Mouse (Mus musculus) thymus, adult 2 months (tissue): ENCODE data around the gene Pld5. TPM values are rescaled to one million over a fixed set of nuclear protein-coding genes. Genes with fewer than 3 reads are reported as not detected.

Experiments
- DNase-seq: peaks from one replicate; pipeline ENCODE4 v3.0.0; 2021
- H3K27ac ChIP-seq: fragments of 200-500 bp; 2 replicates; pipeline ENCODE4 v1.5.1; 2012; ENCODE audit warnings: low read length, control low read depth; ENCODE audit not compliant: control insufficient read depth, insufficient read depth
- H3K27me3 ChIP-seq: fragments of 200-500 bp; 2 replicates; pipeline ENCODE4 v1.6.1; 2012; ENCODE audit warnings: mild to moderate bottlenecking, low read length, moderate library complexity, mixed read lengths; ENCODE audit not compliant: control insufficient read depth, insufficient read depth
- H3K36me3 ChIP-seq: fragments of 200-500 bp; 2 replicates; pipeline ENCODE4 v1.6.1; 2012; ENCODE audit warnings: mild to moderate bottlenecking, low read length, moderate library complexity; ENCODE audit not compliant: control insufficient read depth, insufficient read depth
- H3K4me1 ChIP-seq: fragments of 200-500 bp; replicated peaks from 2 replicates; pipeline ENCODE4 v1.6.1; 2012; ENCODE audit warnings: low read length; ENCODE audit not compliant: control insufficient read depth, insufficient read depth
- H3K4me3 ChIP-seq: fragments of 200-500 bp; 2 replicates; pipeline ENCODE4 v1.5.1; 2012; ENCODE audit warnings: mild to moderate bottlenecking, low read length, control low read depth, moderate library complexity; ENCODE audit not compliant: control insufficient read depth, insufficient read depth
- CTCF ChIP-seq: fragments of 200-500 bp; IDR thresholded peaks from 2 replicates; pipeline ENCODE4 v1.5.1; 2012; ENCODE audit warnings: mild to moderate bottlenecking, control low read depth, low read length, moderate library complexity, borderline replicate concordance; ENCODE audit not compliant: control insufficient read depth, poor library complexity, insufficient read depth; ENCODE audit errors: extremely low read depth
- POLR2A ChIP-seq: fragments of 200-500 bp; IDR thresholded peaks from 2 replicates; pipeline ENCODE4 v1.6.1; 2012; ENCODE audit warnings: mild to moderate bottlenecking, low read length, control low read depth, moderate library complexity; ENCODE audit not compliant: control insufficient read depth, poor library complexity, insufficient read depth; ENCODE audit errors: extremely low read depth
- WGBS: fragments of 180-500 bp; shearing (Covaris S2); methylation state at CpG from one replicate; pipeline ENCODE4 v1.1.7; 2018; 5-methylcytosine and 5-hydroxymethylcytosine counted together
- polyA plus RNA-seq: library from polyadenylated mRNA; depleted of rRNA; stranded (reverse); fragments of >200 nt; gene quantifications from 2 replicates; pipeline ENCODE4 v1.2.3, GENCODE M21; 2012

Pld5 gene
- polyA plus RNA-seq, 1 experiment = 0.08 TPM

- TF ChIP-seq CTCF = no peak
- no peak for TF ChIP-seq POLR2A
- Histone ChIP-seq H3K27ac (no peak overlapping the region), H3K4me1 (no peaks in the 10 kb centered on the region), H3K4me3 (no peak overlapping the region), H3K27me3 (no peaks in the 10 kb centered on the region), H3K36me3 (no peaks in the 10 kb centered on the region)
- WGBS = 62% methylated on average over 2 of the region's 2 CpGs
- DNase-seq = no peak
Observed at GRCm38 (mm10) chr1:176125771-176126170, 149.3 kb downstream of the Pld5 start.

DNA sequence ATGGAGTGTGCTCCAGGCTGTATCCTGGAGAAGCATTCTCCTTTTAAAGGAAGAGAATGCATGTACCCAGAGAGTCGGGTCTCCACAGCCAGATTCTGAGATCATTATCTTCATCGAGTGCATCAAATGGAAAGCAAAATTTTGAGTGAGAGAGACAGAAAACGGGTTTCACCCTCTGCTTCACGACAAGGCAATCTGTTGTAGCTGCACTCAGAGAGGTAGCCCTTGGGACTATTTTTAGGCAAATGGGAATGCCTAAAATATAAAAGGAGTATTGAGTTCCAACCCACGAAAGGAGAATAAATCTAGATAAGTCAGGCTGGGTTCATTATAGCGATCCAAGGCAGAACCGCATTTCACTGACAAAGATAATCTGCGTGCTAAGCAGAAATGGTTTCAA lies 150.7 kb downstream of the Pld5 start:
- no peaks in the 10 kb centered on the region for H3K36me3 ChIP-seq
- no peak overlapping the region for H3K4me3 ChIP-seq
- no peaks in the 10 kb centered on the region for H3K27me3 ChIP-seq
- H3K4me1 ChIP-seq = no peaks in the 10 kb centered on the region
- 85% methylated on average over 8 of the region's 8 CpGs for WGBS
- DNase-seq = no peak
- no peak overlapping the region for H3K27ac ChIP-seq
- TF ChIP-seq CTCF = no peak
- TF ChIP-seq POLR2A = no peak

DNA sequence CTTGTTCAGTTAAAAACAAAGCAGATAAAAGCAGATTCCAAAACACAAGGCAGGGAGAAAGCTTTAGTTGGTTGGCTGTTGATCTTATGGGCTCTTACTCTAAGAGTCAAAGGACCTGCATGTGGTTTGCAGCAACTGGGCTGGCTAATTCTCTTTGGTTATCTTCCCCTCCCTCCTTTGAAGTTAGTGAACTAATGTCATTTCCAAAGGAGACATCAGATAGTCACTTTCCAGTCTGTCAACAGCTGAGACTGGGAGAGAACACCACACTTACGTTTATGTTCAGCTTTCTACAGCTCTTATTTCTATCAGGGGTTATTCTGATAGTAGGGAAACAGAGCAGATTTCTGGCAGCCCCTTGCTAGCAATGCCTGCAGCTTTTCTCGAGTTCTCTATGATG lies 151.3 kb downstream of the Pld5 start:
- WGBS = 61% methylated on average over 2 of the region's 2 CpGs
- DNase-seq = no peak

GRCm38 (mm10) chr1:176115604-176116003 lies 159.5 kb downstream of the Pld5 start:
- H3K27ac ChIP-seq = no peak overlapping the region
- H3K27me3 ChIP-seq = no peaks in the 10 kb centered on the region
- no peaks in the 10 kb centered on the region for H3K4me1 ChIP-seq
- no peaks in the 10 kb centered on the region for H3K36me3 ChIP-seq
- H3K4me3 ChIP-seq = no peak overlapping the region
- DNase-seq = no peak
- TF ChIP-seq CTCF (no peak), POLR2A (no peak)
- 95% methylated on average over 4 of the region's 4 CpGs for WGBS

More for the DNA sequence above, 151.3 kb downstream of the Pld5 start:
- TF ChIP-seq CTCF (no peak), POLR2A (no peak)
- Histone ChIP-seq H3K4me3 (no peak overlapping the region), H3K27ac (no peak overlapping the region), H3K27me3 (no peaks in the 10 kb centered on the region), H3K4me1 (no peaks in the 10 kb centered on the region), H3K36me3 (no peaks in the 10 kb centered on the region)

DNA sequence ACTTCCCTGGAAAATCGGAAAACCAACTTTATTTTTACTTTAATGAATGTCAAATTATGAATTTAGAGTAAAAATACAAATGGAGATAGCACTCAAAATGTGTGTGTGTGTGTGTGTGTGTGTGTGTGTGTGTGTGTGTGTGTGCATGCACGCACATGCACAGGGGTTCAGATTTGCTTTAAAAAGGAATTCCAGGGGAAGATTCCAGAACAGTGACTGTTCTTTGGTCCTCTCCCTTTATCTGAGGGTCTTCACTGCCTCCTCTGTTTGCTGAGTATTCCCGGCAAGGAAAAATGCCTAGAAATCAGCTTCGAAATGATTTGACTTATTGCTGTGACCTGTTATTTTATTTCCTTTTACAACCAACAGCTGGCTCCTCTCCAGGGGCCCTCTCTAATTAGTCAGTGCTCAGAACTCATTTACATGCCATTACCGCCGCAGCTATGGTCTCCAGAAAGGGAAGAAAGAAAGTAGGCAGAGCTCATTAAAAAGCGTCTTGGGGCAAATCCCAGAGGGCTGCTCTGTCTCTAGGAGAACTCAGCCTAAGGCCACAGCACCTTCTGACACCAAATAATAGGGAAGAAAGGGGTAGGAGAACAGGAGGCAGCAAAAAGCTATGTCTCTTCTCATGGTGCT lies 176.3 kb downstream of the Pld5 start:
- DNase-seq = no peak
- TF ChIP-seq CTCF = no peak
- TF ChIP-seq POLR2A = no peak
- 51% methylated on average over 7 of the region's 7 CpGs for WGBS
- Histone ChIP-seq H3K4me1 (no peaks in the 10 kb centered on the region), H3K27ac (no peak overlapping the region), H3K4me3 (no peak overlapping the region), H3K36me3 (no peaks in the 10 kb centered on the region), H3K27me3 (no peaks in the 10 kb centered on the region)

GRCm38 (mm10) chr1:176092119-176092518 lies 183.0 kb downstream of the Pld5 start:
- TF ChIP-seq CTCF (no peak), POLR2A (no peak)
- 96% methylated on average over 2 of the region's 2 CpGs for WGBS
- H3K27ac ChIP-seq = no peak overlapping the region

DNA sequence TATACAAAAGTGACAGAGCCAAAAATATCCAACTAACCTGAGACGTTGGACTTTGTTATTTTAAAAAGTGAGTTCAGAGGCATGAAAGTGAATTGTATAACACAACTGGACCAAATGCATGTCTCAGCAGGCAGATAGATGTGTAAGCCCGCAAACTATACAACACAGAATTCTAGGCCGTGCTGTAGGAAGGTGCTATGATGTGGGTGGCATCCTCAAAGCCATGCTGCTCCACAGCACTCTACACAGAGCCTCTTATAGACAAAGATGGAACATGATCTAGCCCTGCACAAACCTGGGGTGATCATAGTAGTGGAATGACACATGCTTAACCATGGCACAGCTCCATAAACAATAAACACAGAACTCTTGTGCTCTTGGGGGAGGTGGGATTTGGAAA lies 185.7 kb downstream of the Pld5 start:
- no peak for TF ChIP-seq CTCF
- TF ChIP-seq POLR2A = no peak
- DNase-seq = no peak
- H3K4me1 ChIP-seq = no peaks in the 10 kb centered on the region
- no peak overlapping the region for H3K27ac ChIP-seq
- H3K4me3 ChIP-seq = no peak overlapping the region
- H3K27me3 ChIP-seq = no peaks in the 10 kb centered on the region
- 90% methylated on average over 3 of the region's 3 CpGs for WGBS
- no peaks in the 10 kb centered on the region for H3K36me3 ChIP-seq

More at GRCm38 (mm10) chr1:176092119-176092518, 183.0 kb downstream of the Pld5 start:
- no peak for DNase-seq
- Histone ChIP-seq H3K4me1 (no peaks in the 10 kb centered on the region), H3K36me3 (no peaks in the 10 kb centered on the region), H3K4me3 (no peak overlapping the region), H3K27me3 (no peaks in the 10 kb centered on the region)
